Mouse (Mus musculus) small intestine, adult 2 months (tissue): ENCODE measurements at regions not wholly inside any gene's neighbourhood (a gene's known extent, or its start where the extent isn't known, plus 50 kb on each side); places are given as distances from the start of the nearest gene placed in this dataset.

Experiments used
- CTCF ChIP-seq: fragments of 200-500 bp; IDR thresholded peaks from 2 replicates; pipeline ENCODE4 v1.5.1; 2012; ENCODE audit warnings: low read depth, mild to moderate bottlenecking, control low read depth, inconsistent platforms, low read length, moderate library complexity, mixed read lengths; ENCODE audit not compliant: insufficient replicate concordance, insufficient read length; ENCODE audit errors: extremely low read depth
- POLR2A ChIP-seq: fragments of 200-500 bp; IDR thresholded peaks from 2 replicates; pipeline ENCODE4 v1.6.1; 2012; ENCODE audit warnings: low read depth, mild to moderate bottlenecking, control low read depth, inconsistent platforms, low read length, moderate library complexity

GRCm38 (mm10) chr11:19709337-19709736 is 214.8 kb upstream of the Spred2 start:
- TF ChIP-seq CTCF (no peak), POLR2A (no peak)
